Mouse (Mus musculus) ZHBTc4 (cell line): ENCODE results near the gene Tssc4.
A peak's percentile ranks its signal among the peaks of the same experiment; 100 is the strongest.

Experiments
- DNase-seq: peaks from one replicate; pipeline ENCODE4 v3.0.0-alpha.2; 2011; ENCODE audit warnings: low read depth, low spot score

Tssc4 gene

DNA sequence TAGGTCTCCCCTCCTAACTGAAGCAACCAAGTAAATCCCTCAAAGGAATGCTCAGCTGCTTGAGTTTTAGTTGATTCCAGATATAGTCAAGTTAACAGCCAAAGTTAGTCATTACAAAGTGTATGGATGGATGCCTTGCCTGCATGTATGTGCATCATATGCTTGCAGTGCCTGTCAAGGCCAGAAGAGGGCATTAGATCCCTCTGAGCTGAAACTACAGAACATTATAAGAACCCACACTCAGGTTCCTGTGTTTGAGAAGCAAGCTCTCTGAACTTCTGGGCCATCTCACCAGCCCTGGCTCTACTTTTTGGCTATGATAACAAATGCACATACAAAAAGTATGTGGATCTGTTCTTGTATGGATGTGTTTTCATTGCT lies 24.2 kb upstream of the Tssc4 start:
- DNase-seq, result peak; percentile 78

DNA sequence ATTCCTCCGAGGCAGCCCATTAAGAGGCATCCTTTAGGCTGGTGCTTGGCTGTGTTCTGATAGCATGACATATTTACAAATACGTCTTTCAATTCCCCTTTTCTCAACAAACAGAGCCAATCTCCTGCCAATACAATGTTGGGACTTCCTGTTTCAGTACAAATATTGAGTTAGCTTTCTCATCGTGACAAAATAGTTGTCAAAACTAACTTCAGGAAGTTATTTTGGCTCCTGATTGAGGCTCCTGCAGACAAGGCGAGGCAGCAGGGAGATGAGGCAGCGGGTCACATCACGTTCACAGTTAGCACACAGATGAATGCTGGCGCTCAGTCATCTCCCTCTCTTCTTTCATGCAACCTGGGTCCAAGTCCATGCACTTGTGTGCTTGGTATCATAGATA lies 22.7 kb upstream of the Tssc4 start:
- no peak for DNase-seq

DNA sequence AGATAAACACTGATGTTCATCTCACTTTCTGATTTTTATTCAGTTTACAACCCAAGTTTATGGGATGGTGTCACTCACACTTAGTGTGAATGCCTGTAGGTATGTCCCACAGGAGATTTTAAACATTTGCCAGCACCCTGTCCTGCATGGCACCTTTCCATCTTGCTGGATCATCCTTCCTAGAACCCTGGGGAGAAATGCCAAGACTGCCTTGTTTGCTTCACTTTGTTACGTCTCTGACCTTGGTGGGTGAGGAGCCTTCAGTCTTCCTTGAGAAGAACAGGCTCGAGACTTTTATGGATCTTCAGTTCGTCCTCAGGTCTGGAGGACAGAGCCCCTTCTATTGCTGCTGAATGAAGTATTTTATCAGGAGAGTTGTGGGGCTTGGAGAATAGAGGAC lies 19.7 kb upstream of the Tssc4 start:
- DNase-seq, result no peak

DNA sequence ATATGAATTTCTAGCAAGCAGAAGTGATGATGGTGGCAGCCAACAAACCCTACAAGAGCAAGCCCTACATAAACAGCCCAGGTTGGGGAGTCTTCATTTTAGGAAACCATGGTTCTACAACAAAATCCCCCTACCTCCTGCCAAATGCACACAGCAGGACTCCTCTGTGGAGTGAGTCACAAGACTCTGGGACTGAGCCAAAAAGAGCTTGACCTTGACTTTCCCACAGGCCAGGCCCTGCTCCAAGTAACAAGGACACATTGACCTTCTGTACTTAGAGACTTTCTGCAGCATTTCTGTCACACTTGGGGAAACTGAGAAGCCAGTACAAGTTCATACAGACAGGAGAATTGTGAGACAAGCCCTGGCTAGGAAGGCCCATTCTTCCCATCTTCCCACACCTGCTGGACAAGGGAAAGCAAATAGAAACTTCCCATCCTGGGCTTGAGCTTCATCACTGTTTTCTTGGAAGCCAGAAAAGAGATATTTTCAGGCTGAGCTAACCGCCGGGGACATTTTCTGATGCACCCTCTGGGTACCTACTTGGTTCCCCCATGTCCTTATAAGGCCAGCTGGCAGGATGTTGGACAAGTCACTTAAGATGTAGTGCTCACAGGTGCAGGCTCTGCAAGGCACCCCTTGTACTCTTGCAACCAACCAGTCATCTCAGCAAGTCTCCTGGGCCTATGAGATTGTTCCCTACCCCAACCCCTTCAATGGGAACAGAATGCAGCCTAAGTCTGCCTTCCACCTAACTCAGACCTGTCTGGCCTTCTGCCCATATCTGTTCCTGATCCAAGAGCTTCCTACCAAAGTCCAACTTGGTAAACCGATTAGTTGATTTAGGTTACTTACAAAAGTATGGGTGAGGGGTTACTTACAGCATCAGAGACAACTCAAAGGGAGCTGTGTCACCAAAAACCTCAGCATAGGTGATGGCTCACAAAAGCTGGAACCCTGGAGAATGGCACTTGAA lies 18.9 kb upstream of the Tssc4 start:
- peak; percentile 71 for DNase-seq

DNA sequence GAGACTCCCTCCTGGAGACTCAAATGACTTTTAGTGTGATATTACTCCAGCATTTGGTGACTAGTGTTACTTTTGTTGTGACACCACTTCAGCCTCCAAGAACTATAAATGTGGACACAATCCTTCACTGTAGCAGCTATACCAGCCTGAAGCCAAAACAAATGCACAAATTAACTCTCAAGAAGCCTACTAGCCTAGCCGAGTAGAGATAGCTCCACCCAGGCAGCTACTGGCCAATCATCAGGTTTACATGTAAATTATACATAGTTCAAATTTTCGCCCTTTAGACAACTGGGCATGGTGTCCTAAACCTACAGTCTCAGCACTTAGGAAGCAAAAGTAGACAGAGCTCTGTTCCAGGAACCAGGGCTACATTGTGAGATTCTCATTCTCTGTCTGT lies 17.7 kb upstream of the Tssc4 start:
- DNase-seq, result no peak

DNA sequence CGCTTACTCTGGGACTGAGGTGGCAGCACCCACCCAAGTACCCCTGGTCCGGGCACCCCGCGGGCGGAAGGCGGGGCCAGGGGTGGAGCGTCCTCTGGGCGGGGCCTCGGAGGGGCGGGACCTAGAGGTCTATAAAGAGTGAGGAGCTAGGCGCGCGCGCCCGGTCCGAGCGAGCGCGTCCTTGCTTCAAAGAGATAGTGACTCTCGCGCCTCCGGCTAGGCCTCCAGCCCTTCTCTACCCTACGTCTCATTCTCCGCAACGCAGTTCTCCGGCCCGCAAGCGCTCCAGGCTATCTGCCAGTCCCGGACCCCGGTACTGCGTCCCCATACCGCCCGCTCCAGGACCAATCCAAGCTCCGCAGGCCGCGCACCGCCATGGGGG lies 16.4 kb upstream of the Tssc4 start, which contains the start of gene Cd81:
Gene Cd81, plus strand, starts transcription at position 114 of the 382 bp plus-strand sequence.
- DNase-seq, result peak; percentile 93

DNA sequence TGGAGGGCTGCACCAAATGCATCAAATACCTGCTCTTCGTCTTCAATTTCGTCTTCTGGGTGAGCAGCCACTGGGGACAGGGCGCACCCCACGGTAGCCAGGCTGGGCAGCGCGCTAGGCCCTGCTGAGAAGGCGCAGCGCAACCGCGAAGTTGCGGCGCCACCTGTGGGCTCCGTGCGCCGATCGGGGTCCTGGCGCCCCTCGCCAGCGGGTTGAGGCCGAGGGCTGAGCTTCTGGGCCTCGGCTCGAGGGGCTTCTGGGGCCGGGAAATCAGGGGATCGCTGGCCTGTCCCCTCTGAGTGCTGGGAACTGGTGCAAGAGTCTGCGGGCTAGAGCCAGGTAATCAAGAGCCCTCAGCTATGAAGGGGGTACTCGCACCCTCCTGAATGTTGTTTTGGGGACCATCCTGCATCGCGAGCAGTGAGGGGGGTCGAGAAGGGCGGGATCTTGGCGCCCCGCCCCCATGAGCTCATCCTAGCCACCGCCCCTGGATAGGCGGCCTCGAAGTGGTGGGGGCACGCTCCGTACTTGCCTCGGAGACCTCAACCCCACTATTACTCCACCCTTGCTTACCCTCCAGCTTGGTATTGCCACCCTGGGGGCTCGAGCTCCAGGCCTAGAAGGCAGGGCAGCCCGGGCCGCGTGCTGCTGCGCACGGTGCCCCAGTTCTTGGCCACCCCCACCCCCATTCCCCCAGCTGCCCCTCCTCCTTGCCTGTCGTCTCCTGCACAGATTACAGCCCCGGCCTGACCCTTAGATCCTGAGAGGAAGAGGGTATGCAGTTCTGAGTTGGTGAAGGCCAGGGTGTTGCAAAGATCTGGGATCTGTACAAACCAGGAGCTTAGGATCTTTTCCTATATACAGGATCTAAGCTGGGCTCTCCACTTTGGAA lies 15.8 kb upstream of the Tssc4 start:
- DNase-seq, result peak; percentile 67

DNA sequence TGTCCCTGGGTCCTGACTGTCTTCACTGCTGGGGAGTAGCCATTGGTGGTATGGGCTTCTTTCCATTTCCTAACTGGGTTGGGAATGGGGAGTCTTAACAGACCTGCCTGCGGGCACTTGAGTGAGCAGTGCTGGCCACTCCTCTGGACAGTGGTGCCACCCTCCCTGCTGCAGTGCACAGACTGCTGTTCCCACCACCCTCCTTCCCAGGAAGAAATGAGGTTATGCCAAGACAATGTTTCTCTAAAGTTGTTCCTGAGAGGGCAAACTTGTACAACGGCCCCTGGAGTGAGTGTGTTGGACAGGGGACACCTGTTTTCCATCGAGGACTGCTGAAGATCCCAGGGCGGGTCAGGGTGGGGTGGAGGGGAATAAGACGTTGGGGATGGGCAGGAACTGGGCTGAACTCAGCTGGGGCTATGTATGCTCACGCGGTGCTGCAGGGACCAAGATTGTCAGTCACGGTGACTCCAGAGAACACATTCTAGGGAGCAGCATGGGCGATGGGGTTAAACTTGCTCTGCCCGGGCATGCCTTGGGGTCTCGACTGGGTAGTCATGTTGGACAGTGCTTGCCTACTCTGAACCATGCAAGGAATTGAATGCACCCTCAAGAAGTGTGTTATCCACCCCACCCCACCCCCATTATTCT lies 15.0 kb upstream of the Tssc4 start:
- DNase-seq, result peak; percentile 69

DNA sequence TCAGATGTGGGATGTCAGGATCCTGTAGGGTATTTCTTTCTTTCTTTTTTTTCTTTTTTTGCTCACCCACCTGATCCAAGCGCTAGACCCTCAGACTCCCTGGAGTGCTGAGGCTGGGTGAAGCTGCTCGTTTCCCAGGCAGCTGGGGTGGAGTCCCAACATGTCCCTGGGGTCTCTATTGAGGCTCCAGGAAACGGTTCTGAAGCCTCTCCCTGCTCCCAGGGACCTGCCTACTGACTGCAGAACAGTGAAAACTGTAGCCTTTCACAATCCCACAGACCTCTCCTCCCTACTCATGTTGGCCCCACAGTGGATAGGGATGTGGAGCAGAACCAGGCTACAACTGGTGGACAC lies 14.5 kb upstream of the Tssc4 start:
- DNase-seq, result peak; percentile 51

DNA sequence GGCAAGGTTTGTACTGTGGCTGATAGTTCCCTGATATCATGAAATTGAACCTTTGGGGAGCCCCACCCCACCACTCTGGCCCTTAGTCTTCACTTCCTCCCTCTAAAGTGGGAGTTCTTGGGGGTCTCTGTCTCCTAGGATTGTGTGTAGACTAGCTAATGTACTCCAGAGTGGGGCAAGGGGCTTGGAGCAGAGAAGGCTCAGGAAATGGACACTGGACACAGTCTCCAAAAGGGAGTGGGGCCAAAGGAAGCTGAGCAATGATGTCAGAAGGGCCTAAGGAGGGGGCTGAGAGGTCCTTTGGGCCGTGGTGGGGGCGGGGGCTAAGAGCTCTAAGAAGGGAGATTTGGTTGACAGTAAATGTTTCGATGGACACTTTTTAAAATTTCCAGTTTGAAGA lies 14.0 kb upstream of the Tssc4 start:
- no peak for DNase-seq

DNA sequence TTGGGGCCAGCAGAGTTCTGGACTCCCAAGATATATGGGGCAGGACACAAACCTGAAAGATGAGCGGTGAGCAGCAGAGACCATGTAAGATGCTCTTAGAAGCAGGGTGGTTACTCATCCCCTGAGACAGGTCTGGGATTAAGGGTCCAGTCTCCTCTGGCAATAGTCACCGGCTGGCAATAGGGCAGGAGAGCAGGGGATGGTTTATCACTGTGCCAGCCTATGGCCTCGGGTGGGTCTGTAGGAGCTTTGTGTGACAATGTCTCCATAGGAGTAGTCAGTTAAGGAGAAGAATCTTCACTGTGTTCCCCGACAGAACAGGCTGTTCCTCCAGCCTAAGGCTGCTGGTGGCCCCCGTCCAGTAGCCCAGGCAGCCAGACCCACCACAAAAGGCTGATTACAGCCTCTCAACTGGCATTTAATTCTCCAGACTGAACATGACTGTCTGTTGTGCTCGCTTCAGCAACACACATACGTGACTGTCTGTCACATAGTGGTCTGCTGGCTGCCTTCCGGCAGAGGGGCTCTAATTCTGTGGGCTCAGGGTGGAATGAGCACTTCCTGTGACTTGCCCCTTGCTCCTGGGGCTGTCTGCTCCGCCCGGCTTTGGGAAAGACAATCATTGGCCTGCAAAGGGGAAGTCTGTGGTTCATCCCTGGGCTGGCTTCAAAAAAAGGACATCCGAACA lies 13.4 kb upstream of the Tssc4 start:
- no peak for DNase-seq

DNA sequence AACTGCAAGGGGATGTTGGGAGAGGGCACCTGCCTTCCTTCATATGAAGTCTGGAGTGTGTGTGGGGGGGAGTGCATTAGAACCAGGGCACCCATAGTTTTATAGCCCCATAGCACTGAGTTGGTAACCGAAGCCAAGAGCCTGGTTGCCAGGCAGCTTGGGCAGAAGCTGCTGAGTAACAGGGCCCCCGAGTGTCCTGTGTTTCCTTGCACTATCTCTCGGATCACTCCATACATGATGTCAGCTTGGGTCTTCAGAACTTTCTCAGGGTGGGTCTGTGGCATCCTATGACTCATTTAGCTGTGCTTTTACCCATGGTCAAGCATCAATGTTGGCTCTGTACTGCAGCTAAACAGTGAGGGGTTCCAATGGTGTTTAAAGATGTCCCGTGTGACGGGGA lies 12.0 kb upstream of the Tssc4 start:
- DNase-seq, result no peak

DNA sequence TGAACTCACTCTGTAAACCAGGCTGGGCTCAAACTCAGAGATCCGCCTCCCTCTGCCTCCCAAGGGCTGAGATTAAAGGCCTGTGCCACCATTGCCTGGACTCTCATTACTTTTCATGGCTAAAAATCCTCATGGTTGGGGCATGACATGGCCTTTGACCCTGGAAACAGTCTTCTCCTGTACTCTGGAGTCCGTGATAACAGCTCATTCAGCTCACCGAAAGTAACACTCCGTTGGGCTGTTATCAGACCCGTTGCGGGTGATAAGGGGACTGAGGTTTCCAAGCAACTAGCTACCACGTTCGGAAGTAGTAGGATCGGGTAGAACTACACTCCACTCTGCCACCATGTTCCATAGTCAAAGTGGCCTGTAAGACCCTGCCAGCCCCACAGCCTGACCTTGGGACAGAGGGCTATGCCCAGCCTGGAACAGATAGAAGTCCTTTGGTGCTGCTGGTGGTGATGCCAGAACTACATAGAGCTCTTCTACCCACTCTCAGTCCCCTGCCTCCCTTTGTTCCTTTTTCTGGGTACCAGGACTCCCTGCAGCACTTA lies 11.3 kb upstream of the Tssc4 start:
- no peak for DNase-seq

DNA sequence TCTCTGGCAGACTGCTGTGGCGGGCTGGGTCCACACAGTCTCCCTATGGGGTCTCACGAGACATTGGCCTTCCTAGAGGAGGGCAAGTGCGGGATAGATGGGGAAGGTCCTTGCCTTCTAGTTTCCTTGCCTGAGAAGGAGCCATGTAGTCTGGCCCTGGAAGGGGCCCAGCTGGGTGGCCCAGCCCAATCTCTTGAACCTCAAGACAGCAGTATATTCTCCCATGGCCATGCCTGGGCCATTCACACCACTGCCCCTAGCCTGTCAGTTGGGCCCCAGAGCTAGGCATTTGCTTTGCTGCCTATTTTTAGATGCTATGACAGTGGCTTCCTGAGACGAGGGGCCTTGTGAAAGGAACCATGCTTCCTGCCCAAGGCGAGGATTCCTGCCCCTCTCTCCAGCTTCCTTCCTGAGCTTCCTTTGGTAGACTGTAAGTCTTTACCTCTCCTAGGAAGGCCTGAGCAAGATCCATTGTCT lies 10.8 kb upstream of the Tssc4 start:
- DNase-seq, result no peak

DNA sequence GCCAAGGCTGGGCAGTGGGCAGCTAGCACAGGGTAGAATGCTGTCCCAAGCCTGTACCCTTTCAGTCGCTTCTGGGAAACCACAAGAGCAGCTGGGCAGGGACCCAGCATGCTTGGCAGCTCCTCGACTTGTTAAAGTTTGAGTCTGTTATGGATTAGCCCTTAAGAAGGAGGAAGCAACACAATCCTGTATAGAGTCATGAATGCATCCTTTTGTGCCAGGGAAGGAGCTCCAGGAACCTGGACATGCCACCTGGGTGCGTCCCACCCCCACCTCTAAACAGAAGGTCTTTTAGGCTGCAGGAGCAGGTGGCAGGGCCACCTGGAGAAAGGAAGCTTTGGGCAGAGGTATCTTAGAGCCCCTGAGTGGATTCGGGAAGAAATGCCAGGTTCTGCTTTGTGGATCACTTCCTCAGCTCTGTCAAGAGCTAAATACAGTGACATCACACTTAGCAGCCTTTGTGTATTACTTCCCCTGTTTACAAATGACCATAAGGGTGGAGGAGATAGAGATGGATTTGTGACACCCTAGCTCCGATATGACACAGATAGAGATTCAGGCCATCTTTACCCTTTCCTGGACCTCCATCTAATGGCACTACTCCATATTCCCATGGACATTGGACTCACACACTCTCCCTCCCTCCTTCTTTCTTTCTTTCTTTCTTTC lies 9.7 kb upstream of the Tssc4 start:
- DNase-seq, result no peak

DNA sequence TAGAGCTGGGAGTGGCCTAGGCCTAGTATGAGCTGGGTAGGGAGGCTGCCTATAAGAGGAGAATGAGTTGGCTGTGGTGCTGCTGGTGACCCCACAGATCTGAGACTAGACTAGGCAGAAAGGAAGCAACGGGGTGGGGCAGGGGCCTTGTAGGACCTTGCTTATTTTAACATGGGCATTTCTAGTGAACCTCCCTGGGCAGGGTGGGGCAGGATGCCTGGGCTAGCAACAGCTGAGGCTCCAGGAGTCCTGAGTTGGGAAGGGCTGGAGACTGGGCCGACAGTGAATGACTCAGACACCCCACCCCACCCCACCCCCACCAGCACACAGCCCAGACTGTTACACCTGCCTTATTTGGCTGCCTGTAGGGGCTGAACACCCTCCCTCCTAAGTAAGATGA lies 6.3 kb upstream of the Tssc4 start:
- DNase-seq, result peak; percentile 77

DNA sequence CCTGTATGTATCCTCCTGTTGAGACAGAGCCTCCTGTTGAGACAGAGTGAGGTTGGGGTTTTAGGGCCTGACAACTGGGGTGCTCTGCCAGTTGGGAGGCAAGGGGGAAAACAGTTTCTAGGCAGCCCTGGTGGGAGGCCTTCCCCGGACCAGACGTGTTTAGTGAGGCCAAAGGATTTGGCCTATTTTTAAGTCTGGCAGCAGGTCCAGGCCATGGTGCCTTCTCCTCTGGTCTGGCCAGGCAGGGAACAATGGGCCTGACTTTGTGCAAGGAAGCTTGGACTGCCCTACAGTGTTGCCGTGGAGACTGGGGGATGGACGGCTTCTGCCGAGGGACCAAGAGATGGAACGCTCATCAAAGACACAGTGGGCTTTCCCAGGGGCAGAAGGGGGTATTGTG lies 4.8 kb upstream of the Tssc4 start:
- no peak for DNase-seq

DNA sequence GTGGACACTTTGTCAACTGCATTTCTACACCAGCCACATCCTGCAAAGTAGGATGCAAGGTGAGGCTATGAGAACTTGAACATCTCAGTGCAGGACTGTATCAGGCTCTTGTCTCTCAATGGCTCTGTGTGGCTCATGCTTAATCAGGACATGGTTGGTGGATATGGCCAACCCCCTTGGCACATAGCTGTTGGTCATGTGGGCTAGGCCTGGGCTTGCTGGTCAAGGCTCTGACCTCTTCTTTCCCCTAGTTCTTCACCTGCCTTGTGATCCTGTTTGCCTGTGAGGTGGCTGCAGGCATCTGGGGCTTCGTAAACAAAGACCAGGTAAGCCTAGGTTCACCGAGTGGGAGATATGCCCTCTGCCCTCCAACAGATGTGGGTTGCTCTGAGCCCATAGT lies 3.4 kb upstream of the Tssc4 start:
- DNase-seq, result no peak

DNA sequence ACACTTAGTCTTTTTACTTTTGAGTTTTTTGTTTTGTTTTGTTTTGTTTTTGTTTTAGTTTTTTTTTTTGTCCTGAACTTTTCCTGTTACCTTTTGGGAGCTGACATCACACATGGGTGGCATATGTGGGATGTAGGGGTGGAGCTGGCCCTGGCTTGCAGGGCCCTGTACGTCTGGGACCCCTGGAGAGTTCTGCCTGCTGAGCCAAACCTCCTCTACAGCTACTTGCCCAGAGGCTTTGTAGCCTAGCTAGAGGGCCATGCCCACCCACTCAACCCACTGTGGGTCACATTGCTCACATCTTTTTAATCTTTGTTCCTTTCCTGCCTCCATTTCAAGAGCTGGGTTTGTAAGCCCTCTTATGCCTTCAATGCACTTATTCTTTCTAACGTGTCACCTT lies 1.6 kb upstream of the Tssc4 start:
- DNase-seq, result no peak

DNA sequence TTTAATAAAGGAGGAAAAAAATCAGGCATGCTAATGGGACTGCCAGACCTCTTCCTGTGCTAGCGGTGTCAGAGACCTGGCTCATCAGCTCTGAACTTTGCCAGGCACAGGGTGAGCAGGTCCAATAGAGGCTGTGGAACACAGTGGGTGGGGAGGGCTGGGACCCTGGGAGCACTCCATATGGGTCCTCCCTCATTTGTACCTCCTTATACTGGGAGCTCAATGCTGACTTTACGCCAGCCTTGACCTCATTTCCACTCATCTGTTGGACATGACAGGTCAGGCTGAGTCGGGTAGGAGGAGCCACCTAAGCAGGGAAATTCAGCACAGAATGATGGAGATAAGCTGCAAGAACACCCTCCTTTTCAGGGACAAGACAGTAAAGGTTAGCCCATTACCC lies 1.2 kb upstream of the Tssc4 start:
- no peak for DNase-seq
